Mouse (Mus musculus): Measurements from ENCODE around the gene Nr4a3. TPM values are rescaled to one million over a fixed set of nuclear protein-coding genes. Genes with fewer than 3 reads are reported as not detected.
A peak's percentile ranks its signal among the peaks of the same experiment; 100 is the strongest.

Gene Nr4a3
- 0.03 TPM in 1 of 2 replicates, not detected in the other for total RNA-seq (2012; rRNA removed)
- polyA plus RNA-seq (2012; ENCODE audit: insufficient read depth in 1 of 2, insufficient read length in 2 of 2, low read depth in 1 of 2, low replicate concordance in 2 of 2, missing spikeins in 1 of 2), result under 1 TPM in 1 of 2 experiments, not detected in 1; 0.17 TPM

DNA sequence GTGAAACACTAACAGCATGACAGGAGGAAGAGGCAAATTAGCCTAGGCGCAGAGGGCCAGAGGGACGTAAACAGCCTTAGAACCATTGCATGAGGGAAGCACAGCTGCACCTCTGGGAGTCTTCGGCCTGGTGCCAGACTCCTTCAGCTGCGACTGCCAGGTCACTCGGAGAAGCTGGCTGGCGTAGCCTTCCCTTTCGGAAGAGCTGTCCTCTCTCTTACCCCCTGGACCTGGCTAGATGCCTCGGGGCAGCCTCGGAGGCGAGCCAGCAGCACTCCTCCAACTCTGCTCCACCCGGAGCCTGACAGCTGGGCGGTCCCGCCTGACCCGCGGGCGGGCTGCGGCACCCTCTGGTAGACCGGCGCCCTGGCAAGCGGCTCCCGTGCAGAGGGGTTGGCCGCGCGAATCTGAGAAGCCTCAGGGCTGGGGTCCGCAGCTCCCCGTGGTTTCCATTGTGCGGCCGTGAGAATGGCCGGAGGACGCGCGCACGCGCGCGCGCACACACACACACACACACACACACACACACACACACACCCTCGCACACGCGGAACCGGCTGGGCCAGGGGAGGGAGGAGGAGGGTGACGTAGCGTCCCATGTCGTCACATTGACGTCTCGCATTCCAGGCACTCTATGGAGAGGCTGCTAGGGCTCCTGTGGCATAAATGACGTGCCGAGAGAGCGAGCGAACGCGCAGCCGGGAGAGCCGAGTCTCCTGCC lies at the start of gene Nr4a3:
Nr4a3 (plus strand) TSS at position 663 of the 721 bp plus-strand sequence.
- peak; percentile 94 for DNase-seq (ENCODE audit: low read depth, low spot score)
- Histone ChIP-seq H3K9me3 (replicated peaks; ENCODE audit: insufficient read depth, low read length) (no peaks in the 10 kb centered on the region), H3K27me3 (ENCODE audit: control insufficient read depth in 1 of 2, insufficient read depth in 2 of 2, low read length in 2 of 2) (0 out of 4 replicates have a peak, but pooled peaks cover 0 to 3% of the 10 kb centered on the region in 2 experiments), H3K9ac (ENCODE audit: control insufficient read depth, low read depth, low read length, poor library complexity, severe bottlenecking) (peak within 1 kb of the TSS; percentile 97), H3K4me3 (ENCODE audit: control insufficient read depth in 1 of 2, insufficient read depth in 1 of 2, low read depth in 2 of 2, low read length in 2 of 2) (peak within 1 kb of the TSS; percentile 92 to 95), H3K4me1 (ENCODE audit: control insufficient read depth in 1 of 2, insufficient read depth in 2 of 2, low read length in 2 of 2) (peaks cover 0 to 7% of the 10 kb centered on the region in 2 experiments; a peak in 1 of 4 replicates), H3K36me3 (ENCODE audit: control insufficient read depth in 1 of 2, insufficient read depth in 2 of 2, low read length in 2 of 2) (peaks cover 0 to 8% of the 10 kb centered on the region in 2 experiments; a peak in 1 of 4 replicates), H3K27ac (ENCODE audit: control insufficient read depth, low read depth, low read length) (peak within 1 kb of the TSS; percentile 48), H3K79me2 (ENCODE audit: control insufficient read depth, insufficient read depth, low read length, poor library complexity) (peaks cover 4% of the 10 kb centered on the region; the same call in 1 of the 2 replicates)
- TF ChIP-seq ZKSCAN1 (IDR thresholded peaks at IDR 0.05; ENCODE audit: low read depth, low read length), result no peak
- TF ChIP-seq KAT2A (conservative IDR thresholded peaks at IDR 0.05; ENCODE audit: low read depth, low read length), result no peak
- peak; percentile 63; the same call in 1 of the 2 replicates for TF ChIP-seq BHLHE40 (IDR thresholded peaks at IDR 0.05; ENCODE audit: borderline replicate concordance, low read depth, low read length)
- TF ChIP-seq CHD2 (IDR thresholded peaks at IDR 0.05; ENCODE audit: low read length), result no peak
- no peak for TF ChIP-seq JUND (IDR thresholded peaks at IDR 0.05; ENCODE audit: low read depth, low read length)
- TF ChIP-seq MAZ (IDR thresholded peaks at IDR 0.05; ENCODE audit: low read depth, low read length), result peak; percentile 54; the same call in 1 of the 2 replicates
- TF ChIP-seq MAX (IDR thresholded peaks at IDR 0.05; ENCODE audit: low read length), result peak; percentile 45; the same call in 1 of the 2 replicates
- no peak for TF ChIP-seq CTCF (IDR thresholded peaks at IDR 0.05 in 2 of 3, conservative IDR thresholded peaks at IDR 0.05 in 1 of 3; ENCODE audit: control insufficient read depth in 1 of 3, insufficient read depth in 1 of 3, low read depth in 2 of 3, low read length in 3 of 3, poor library complexity in 1 of 3, severe bottlenecking in 1 of 3)
- 0 out of 4 replicates have a peak, but pooled peaks of 1 of the 2 experiments have one; percentile 25 for TF ChIP-seq EP300 (IDR thresholded peaks at IDR 0.05; ENCODE audit: low read depth in 1 of 2, low read length in 2 of 2)
- TF ChIP-seq UBTF (IDR thresholded peaks at IDR 0.05; ENCODE audit: borderline replicate concordance, insufficient read depth, low read depth, low read length), result no peak; the same call in 1 of the 2 replicates
- TF ChIP-seq MEF2A (IDR thresholded peaks at IDR 0.05; ENCODE audit: extremely low read depth, insufficient replicate concordance, low read depth, low read length, poor library complexity, severe bottlenecking), result peak; percentile 58; the same call in 1 of the 2 replicates
- no peak for TF ChIP-seq E2F4 (IDR thresholded peaks at IDR 0.05; ENCODE audit: borderline replicate concordance, low read depth, low read length)
- no peak for TF ChIP-seq USF2 (IDR thresholded peaks at IDR 0.05; ENCODE audit: borderline replicate concordance in 1 of 2, insufficient read depth in 1 of 2, low read depth in 1 of 2, low read length in 2 of 2)
- TF ChIP-seq RCOR1 (IDR thresholded peaks at IDR 0.05; ENCODE audit: low read depth, low read length), result no peak
- 0 out of 2 replicates have a peak, but pooled peaks have one; percentile 4 for TF ChIP-seq TBP (IDR thresholded peaks at IDR 0.05; ENCODE audit: low read depth, low read length)
- peak; percentile 34; the same call in 1 of the 2 replicates for TF ChIP-seq MXI1 (IDR thresholded peaks at IDR 0.05; ENCODE audit: low read depth, low read length)
- TF ChIP-seq TCF12 (IDR thresholded peaks at IDR 0.05; ENCODE audit: low read depth, low read length), result peak; percentile 34
- no peak; the same call in 1 of the 2 replicates for TF ChIP-seq NELFE (IDR thresholded peaks at IDR 0.05; ENCODE audit: low read depth, low read length)
- TF ChIP-seq ZC3H11A (IDR thresholded peaks at IDR 0.05; ENCODE audit: low read depth, low read length), result no peak
- no peak for TF ChIP-seq ZNF384 (IDR thresholded peaks at IDR 0.05; ENCODE audit: low read depth, low read length)
- no peak for TF ChIP-seq SMC3 (IDR thresholded peaks at IDR 0.05; ENCODE audit: low read depth, low read length)
- peak; percentile 97 for TF ChIP-seq ETS1 (IDR thresholded peaks at IDR 0.05; ENCODE audit: low read depth, low read length)
- peak; percentile 50 for TF ChIP-seq HCFC1 (IDR thresholded peaks at IDR 0.05; ENCODE audit: low read depth, low read length)
- no peak for TF ChIP-seq MYC (IDR thresholded peaks at IDR 0.05; ENCODE audit: low read depth, low read length)
- no peak; the same call in 1 of the 2 replicates for TF ChIP-seq MYB (IDR thresholded peaks at IDR 0.05; ENCODE audit: low read depth, low read length)
- no peak for TF ChIP-seq CHD1 (IDR thresholded peaks at IDR 0.05; ENCODE audit: low read depth, low read length)
- TF ChIP-seq TAL1 (IDR thresholded peaks at IDR 0.05; ENCODE audit: low read length), result no peak
- no peak for TF ChIP-seq ZMIZ1 (IDR thresholded peaks at IDR 0.05; ENCODE audit: low read depth, low read length)
- TF ChIP-seq GABPA (IDR thresholded peaks at IDR 0.05; ENCODE audit: low read depth, low read length), result peak; percentile 67; the same call in 1 of the 2 replicates
- TF ChIP-seq RAD21 (IDR thresholded peaks at IDR 0.05; ENCODE audit: low read depth, low read length), result no peak
- TF ChIP-seq MAFK (IDR thresholded peaks at IDR 0.05; ENCODE audit: borderline replicate concordance, low read depth, low read length), result no peak
- TF ChIP-seq SIN3A (IDR thresholded peaks at IDR 0.05; ENCODE audit: low read length), result peak; percentile 52; the same call in 1 of the 2 replicates
- TF ChIP-seq POLR2AphosphoS5 (IDR thresholded peaks at IDR 0.05; ENCODE audit: borderline replicate concordance, low read depth, low read length), result no peak
- no peak for TF ChIP-seq USF1 (IDR thresholded peaks at IDR 0.05; ENCODE audit: low read depth, low read length)

Data from MEL (cell line).